ENCODE assay signal across 22 mouse cellular contexts in the genomic region with DNA sequence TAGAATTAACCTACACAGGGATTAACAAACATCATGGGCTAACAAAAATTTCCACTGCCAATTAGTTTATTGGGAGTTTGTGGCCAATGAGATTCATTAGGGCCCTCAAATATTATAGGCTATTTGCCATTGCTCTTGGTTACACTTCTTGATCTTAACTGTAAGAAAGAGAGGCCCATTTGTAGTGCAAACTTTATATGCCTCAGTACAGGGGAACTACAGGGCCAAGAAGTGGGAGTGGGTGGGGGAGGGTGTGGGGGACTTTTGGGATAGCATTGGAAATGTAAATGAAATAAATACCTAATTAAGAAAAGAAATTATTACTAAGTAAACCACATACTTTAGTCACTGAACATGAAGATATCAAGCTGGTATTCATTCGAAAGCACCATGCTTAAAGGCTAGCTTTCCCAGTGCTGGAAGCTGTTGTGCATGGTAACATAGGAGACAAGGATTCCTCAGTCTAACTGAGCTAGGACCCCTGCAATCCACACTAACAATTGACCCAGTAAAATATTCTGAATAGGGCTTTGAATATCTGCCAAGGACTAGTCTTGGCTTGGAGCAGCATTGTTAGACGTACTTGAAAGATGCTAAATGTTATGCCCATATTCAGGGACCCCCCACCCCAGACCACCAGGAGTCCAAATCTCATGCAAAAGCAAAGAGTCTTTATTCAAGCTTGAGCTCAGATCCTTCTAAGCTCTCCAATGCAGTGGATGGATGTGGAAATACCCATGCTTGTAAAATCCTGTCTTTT.
DNase-seq lines count a peak whose midpoint lies in the region; ATAC-seq and TF ChIP-seq lines count a peak whose summit lies in the region.
"Had no signal": no experiment of that assay in that cellular context is flagged by ENCODE, and none has a peak within 500 bp of the region (broad histone marks: within the 10 kb centered on the region; RNA-seq: fewer than 3 reads in every experiment).

No protein-coding gene starts in this region.

- WGBS in forebrain, embryonic 15.5 days = 33% methylated on average over 2 of the region's 2 CpGs
- 90% methylated on average over 2 of the region's 2 CpGs for WGBS in forebrain, embryonic 10.5 days
- WGBS in midbrain, embryonic 15.5 days = 66% methylated on average over 2 of the region's 2 CpGs
- 88% methylated on average over 2 of the region's 2 CpGs for WGBS in midbrain, embryonic 10.5 days
- WGBS in forebrain, embryonic 16.5 days = 37% methylated on average over 2 of the region's 2 CpGs
- 79% methylated on average over 2 of the region's 2 CpGs for WGBS in intestine, postnatal 0 days

- no peaks in the 10 kb centered on the region for H3K27me3 ChIP-seq in forebrain, embryonic 15.5 days
- no peaks in the 10 kb centered on the region for H3K27me3 ChIP-seq in forebrain, embryonic 10.5 days (ENCODE audit: poor library complexity, severe bottlenecking)
- H3K27me3 ChIP-seq in midbrain, embryonic 15.5 days (replicated peaks) = no peaks in the 10 kb centered on the region
- no peaks in the 10 kb centered on the region for H3K27me3 ChIP-seq in midbrain, embryonic 10.5 days (ENCODE audit: low read depth, poor library complexity, severe bottlenecking)
- no peaks in the 10 kb centered on the region for H3K27me3 ChIP-seq in forebrain, embryonic 16.5 days (replicated peaks; ENCODE audit: control insufficient read depth, insufficient read depth, low read length)
- no peaks in the 10 kb centered on the region for H3K27me3 ChIP-seq in intestine, postnatal 0 days (replicated peaks; ENCODE audit: control insufficient read depth, insufficient read depth, low read length)
- H3K27me3 ChIP-seq: embryonic facial prominence, embryonic 13.5 days; liver, embryonic 13.5 days; Patski had no signal

- no peak overlapping the region for H3K9ac ChIP-seq in forebrain, embryonic 15.5 days (replicated peaks)
- no peak overlapping the region for H3K9ac ChIP-seq in midbrain, embryonic 15.5 days
- H3K9ac ChIP-seq in forebrain, embryonic 16.5 days (replicated peaks; ENCODE audit: low read depth, low read length) = no peak overlapping the region
- no peak overlapping the region for H3K9ac ChIP-seq in intestine, postnatal 0 days (ENCODE audit: low read depth, low read length)
- H3K9ac ChIP-seq: embryonic facial prominence, embryonic 13.5 days; liver, embryonic 13.5 days had no signal

- peak; percentile 91 for ATAC-seq in forebrain, embryonic 15.5 days (replicated peaks)
- peak; percentile 77 for ATAC-seq in midbrain, embryonic 15.5 days (replicated peaks)
- peak; percentile 94 for ATAC-seq in forebrain, embryonic 16.5 days
- no peak for ATAC-seq in intestine, postnatal 0 days
- ATAC-seq: activated CD4-positive, CD25-positive, alpha-beta regulatory T cell, adult 4 months; Patski had no signal

- no peak overlapping the region for H3K4me3 ChIP-seq in forebrain, embryonic 15.5 days
- H3K4me3 ChIP-seq in forebrain, embryonic 10.5 days = no peak overlapping the region
- no peak overlapping the region for H3K4me3 ChIP-seq in midbrain, embryonic 15.5 days
- no peak overlapping the region for H3K4me3 ChIP-seq in midbrain, embryonic 10.5 days
- no peak overlapping the region for H3K4me3 ChIP-seq in forebrain, embryonic 16.5 days (replicated peaks; ENCODE audit: low read length)
- H3K4me3 ChIP-seq in intestine, postnatal 0 days (ENCODE audit: low read depth, low read length) = no peak overlapping the region
- H3K4me3 ChIP-seq: embryonic facial prominence, embryonic 13.5 days; liver, embryonic 13.5 days had no signal

- no peaks in the 10 kb centered on the region for H3K9me3 ChIP-seq in forebrain, embryonic 15.5 days
- H3K9me3 ChIP-seq in forebrain, embryonic 10.5 days = no peaks in the 10 kb centered on the region
- no peaks in the 10 kb centered on the region; the same call in 1 of the 2 replicates for H3K9me3 ChIP-seq in midbrain, embryonic 15.5 days
- no peaks in the 10 kb centered on the region for H3K9me3 ChIP-seq in midbrain, embryonic 10.5 days (replicated peaks)
- H3K9me3 ChIP-seq in forebrain, embryonic 16.5 days (ENCODE audit: control insufficient read depth, low read length) = no peaks in the 10 kb centered on the region
- no peaks in the 10 kb centered on the region for H3K9me3 ChIP-seq in intestine, postnatal 0 days (ENCODE audit: control insufficient read depth)
- H3K9me3 ChIP-seq: embryonic facial prominence, embryonic 13.5 days; G1E; liver, embryonic 13.5 days had no signal

- TF ChIP-seq CTCF in intestine, postnatal 0 days (IDR thresholded peaks at IDR 0.05; ENCODE audit: low read depth) = no peak

- no peak for DNase-seq in forebrain, embryonic 10.5 days (ENCODE audit: extremely low spot score, low spot score)
- no peak for DNase-seq in midbrain, embryonic 10.5 days (ENCODE audit: low spot score)
- no peak for DNase-seq in spleen, adult 18-20 months
- DNase-seq: adrenal gland, adult 8-10 months; cerebellum, adult 2 months; cerebellum, postnatal 25 days; gastrocnemius, postnatal 10 days; heart, adult 11 months; kidney, adult 18-20 months; kidney, postnatal 4 days; liver, embryonic 13.5 days; lung, adult 2 months had no signal

- no peaks in the 10 kb centered on the region for H3K4me1 ChIP-seq in forebrain, embryonic 15.5 days
- no peaks in the 10 kb centered on the region for H3K4me1 ChIP-seq in forebrain, embryonic 10.5 days
- no peaks in the 10 kb centered on the region for H3K4me1 ChIP-seq in midbrain, embryonic 15.5 days
- no peaks in the 10 kb centered on the region for H3K4me1 ChIP-seq in midbrain, embryonic 10.5 days
- no peaks in the 10 kb centered on the region for H3K4me1 ChIP-seq in forebrain, embryonic 16.5 days (replicated peaks; ENCODE audit: control insufficient read depth, insufficient read depth, low read length)
- H3K4me1 ChIP-seq in intestine, postnatal 0 days (replicated peaks; ENCODE audit: control insufficient read depth, insufficient read depth, low read length) = no peaks in the 10 kb centered on the region
- H3K4me1 ChIP-seq: embryonic facial prominence, embryonic 13.5 days; liver, embryonic 13.5 days had no signal

- H3K4me2 ChIP-seq in forebrain, embryonic 15.5 days (replicated peaks) = no peak overlapping the region
- H3K4me2 ChIP-seq in midbrain, embryonic 15.5 days = no peak overlapping the region
- H3K4me2 ChIP-seq in forebrain, embryonic 16.5 days (ENCODE audit: low read length) = no peak overlapping the region
- no peak overlapping the region for H3K4me2 ChIP-seq in intestine, postnatal 0 days (replicated peaks; ENCODE audit: low read depth)
- H3K4me2 ChIP-seq: embryonic facial prominence, embryonic 13.5 days; heart, embryonic 11.5 days; liver, embryonic 13.5 days had no signal

- H3K36me3 ChIP-seq in forebrain, embryonic 15.5 days = no peaks in the 10 kb centered on the region
- H3K36me3 ChIP-seq in forebrain, embryonic 10.5 days (replicated peaks) = no peaks in the 10 kb centered on the region
- no peaks in the 10 kb centered on the region for H3K36me3 ChIP-seq in midbrain, embryonic 15.5 days (replicated peaks)
- no peaks in the 10 kb centered on the region for H3K36me3 ChIP-seq in midbrain, embryonic 10.5 days
- H3K36me3 ChIP-seq in forebrain, embryonic 16.5 days (ENCODE audit: control insufficient read depth, insufficient read depth) = no peaks in the 10 kb centered on the region
- H3K36me3 ChIP-seq in intestine, postnatal 0 days (ENCODE audit: control insufficient read depth, insufficient read depth) = no peaks in the 10 kb centered on the region
- H3K36me3 ChIP-seq: embryonic facial prominence, embryonic 13.5 days; G1E; liver, embryonic 13.5 days had no signal

- H3K27ac ChIP-seq in forebrain, embryonic 15.5 days (replicated peaks) = no peak overlapping the region
- no peak overlapping the region for H3K27ac ChIP-seq in forebrain, embryonic 10.5 days
- no peak overlapping the region for H3K27ac ChIP-seq in midbrain, embryonic 15.5 days
- no peak overlapping the region for H3K27ac ChIP-seq in midbrain, embryonic 10.5 days (replicated peaks)
- no peak overlapping the region for H3K27ac ChIP-seq in forebrain, embryonic 16.5 days (ENCODE audit: low read length)
- no peak overlapping the region for H3K27ac ChIP-seq in intestine, postnatal 0 days (ENCODE audit: low read depth, low read length)
- H3K27ac ChIP-seq: embryonic facial prominence, embryonic 13.5 days; liver, embryonic 13.5 days; stomach, postnatal 0 days had no signal
